Mouse (Mus musculus) liver, embryonic 14.5 days (tissue): ENCODE data around the gene Myrfl. TPM values are rescaled to one million over a fixed set of nuclear protein-coding genes. Genes with fewer than 3 reads are reported as not detected.

Experiments
- ATAC-seq: fragments of 200-750 bp; cut with Nextera tagmentation; 2 replicates; pipeline ENCODE4 v1.8.0; 2017; ENCODE audit warnings: moderate number of reproducible peaks, mild to moderate bottlenecking, moderate library complexity; ENCODE audit not compliant: insufficient read depth
- DNase-seq, 3 experiments: peaks; one replicate each; pipeline ENCODE4 v3.0.0-alpha.2; 2012 to 2013; ENCODE audit warnings: low read depth in 3 of 3, low spot score in 3 of 3
- H3K27ac ChIP-seq: fragments of 300-500 bp; sonication (generic); 2 replicates; pipeline ENCODE4 v1.5.1; 2014; ENCODE audit warnings: moderate library complexity, mild to moderate bottlenecking, control low read depth, inconsistent platforms
- H3K27me3 ChIP-seq: fragments of 300-500 bp; sonication (generic); 2 replicates; pipeline ENCODE4 v1.6.1; 2014; ENCODE audit warnings: mild to moderate bottlenecking, low read length, moderate library complexity; ENCODE audit not compliant: control insufficient read depth, insufficient read depth
- H3K36me3 ChIP-seq: fragments of 300-500 bp; sonication (generic); replicated peaks from 2 replicates; pipeline ENCODE4 v1.6.1; 2014; ENCODE audit warnings: low read depth; ENCODE audit not compliant: control insufficient read depth, insufficient read depth
- H3K4me1 ChIP-seq, 2 experiments: fragments of 200-500 bp in 1 of 2; fragments of 300-500 bp in 1 of 2; sonication (generic) in 1 of 2; replicated peaks; 2 replicates each; pipeline ENCODE4 v1.6.1; 2012 to 2014; ENCODE audit warnings: antibody characterized with exemption in 1 of 2, inconsistent platforms in 1 of 2, low read length in 1 of 2; ENCODE audit not compliant: control insufficient read depth in 2 of 2, insufficient read depth in 2 of 2
- H3K4me2 ChIP-seq: fragments of 300-500 bp; sonication (generic); 2 replicates; pipeline ENCODE4 v1.6.1; 2014; ENCODE audit warnings: low read depth, mild to moderate bottlenecking, control low read depth, moderate library complexity
- H3K4me3 ChIP-seq, 2 experiments: fragments of 200-500 bp in 1 of 2; fragments of 300-500 bp in 1 of 2; sonication (generic) in 1 of 2; 2 replicates each; pipeline ENCODE4 v1.5.1; 2012 to 2014; ENCODE audit warnings: low read depth in 2 of 2, low read length in 2 of 2, mild to moderate bottlenecking in 2 of 2, control low read depth in 1 of 2, inconsistent platforms in 1 of 2, moderate library complexity in 1 of 2; ENCODE audit not compliant: insufficient read depth in 1 of 2
- H3K9ac ChIP-seq: fragments of 300-500 bp; sonication (generic); replicated peaks from 2 replicates; pipeline ENCODE4 v1.6.1; 2014; ENCODE audit warnings: mild to moderate bottlenecking, control low read depth, moderate library complexity
- H3K9me3 ChIP-seq: fragments of 300-500 bp; sonication (generic); 2 replicates; pipeline ENCODE4 v1.6.1; 2016; ENCODE audit warnings: low read length, mixed read lengths; ENCODE audit not compliant: control insufficient read depth
- CTCF ChIP-seq: IDR thresholded peaks from 2 replicates; pipeline ENCODE4 v1.5.1; 2016; ENCODE audit warnings: antibody characterized with exemption, low read depth, control low read depth
- EP300 ChIP-seq: IDR thresholded peaks from 2 replicates; pipeline ENCODE4 v1.6.1; 2016; ENCODE audit warnings: antibody characterized with exemption, low read depth
- WGBS: fragments of 180-500 bp; shearing (Covaris S2); extraction: QIAGEN DNeasy Blood & Tissue Kit; methylation state at CpG from one replicate; pipeline ENCODE4 v1.1.7; 2014; ENCODE audit not compliant: insufficient replicate concordance; 5-methylcytosine and 5-hydroxymethylcytosine counted together
- polyA plus RNA-seq, 2 experiments: library from polyadenylated mRNA; depleted of rRNA in 1 of 2; stranded (reverse) in 1 of 2; unstranded in 1 of 2; fragments of >200 nt; fragmentation: Nextera tagmentation in 1 of 2; extraction: Ambion mirVana in 1 of 2; gene quantifications; 2 replicates each; pipeline versions ENCODE4 v1.2.1 to v1.2.3; 2012 to 2014

Myrfl gene
- polyA plus RNA-seq, 2 experiments: not detected

- no peaks in the 10 kb centered on the region for H3K4me1 ChIP-seq
- no peak overlapping the region for H3K4me3 ChIP-seq
- no peaks in the 10 kb centered on the region for H3K36me3 ChIP-seq
- H3K4me2 ChIP-seq: no peak overlapping the region
- no peak for ATAC-seq
- no peaks in the 10 kb centered on the region for H3K27me3 ChIP-seq
- no peak for DNase-seq
- H3K27ac ChIP-seq: no peak overlapping the region
- WGBS: 54% methylated on average over 4 of the region's 4 CpGs
- H3K9me3 ChIP-seq: no peaks in the 10 kb centered on the region
- H3K9ac ChIP-seq: no peak overlapping the region
- TF ChIP-seq CTCF (no peak), EP300 (no peak)
Observed at GRCm38 (mm10) chr10:116828099-116828498, 68.6 kb downstream of the Myrfl start.

GRCm38 (mm10) chr10:116827306-116827705 is 69.4 kb downstream of the Myrfl start:
- Histone ChIP-seq H3K9ac (no peak overlapping the region), H3K27me3 (no peaks in the 10 kb centered on the region), H3K4me2 (no peak overlapping the region), H3K4me3 (no peak overlapping the region), H3K27ac (no peak overlapping the region), H3K4me1 (no peaks in the 10 kb centered on the region), H3K9me3 (no peaks in the 10 kb centered on the region), H3K36me3 (no peaks in the 10 kb centered on the region)
- ATAC-seq: no peak
- no peak for TF ChIP-seq CTCF
- TF ChIP-seq EP300: no peak
- 56% methylated on average over 11 of the region's 11 CpGs for whole genome bisulfite sequencing
- no peak for DNase-seq

- Histone ChIP-seq H3K36me3 (no peaks in the 10 kb centered on the region), H3K27ac (no peak overlapping the region), H3K4me1 (no peaks in the 10 kb centered on the region), H3K9me3 (no peaks in the 10 kb centered on the region), H3K27me3 (no peaks in the 10 kb centered on the region), H3K4me2 (no peak overlapping the region), H3K9ac (no peak overlapping the region), H3K4me3 (no peak overlapping the region)
- DNase-seq (no peak), ATAC-seq (no peak)
- WGBS: 58% methylated on average over 15 of the region's 15 CpGs
- TF ChIP-seq EP300 (no peak), CTCF (no peak)
Observed at GRCm38 (mm10) chr10:116815311-116816060, 81.2 kb downstream of the Myrfl start.

- no peak overlapping the region for H3K27ac ChIP-seq
- no peak for DNase-seq
- no peak for ATAC-seq
- no peaks in the 10 kb centered on the region for H3K27me3 ChIP-seq
- no peaks in the 10 kb centered on the region for H3K36me3 ChIP-seq
- no peak overlapping the region for H3K4me2 ChIP-seq
- 73% methylated on average over 9 of the region's 9 CpGs for WGBS
- no peaks in the 10 kb centered on the region for H3K4me1 ChIP-seq
- no peak for TF ChIP-seq CTCF
- H3K9ac ChIP-seq: no peak overlapping the region
- no peaks in the 10 kb centered on the region for H3K9me3 ChIP-seq
- H3K4me3 ChIP-seq: no peak overlapping the region
Observed at GRCm38 (mm10) chr10:116813150-116813549, 83.6 kb downstream of the Myrfl start.

- no peaks in the 10 kb centered on the region for H3K9me3 ChIP-seq
- H3K27ac ChIP-seq: no peak overlapping the region
- no peak overlapping the region for H3K4me3 ChIP-seq
- no peaks in the 10 kb centered on the region for H3K36me3 ChIP-seq
- no peak overlapping the region for H3K4me2 ChIP-seq
- H3K4me1 ChIP-seq: no peaks in the 10 kb centered on the region
- ATAC-seq (no peak), DNase-seq (no peak)
- no peak for TF ChIP-seq CTCF
- no peak for TF ChIP-seq EP300
- H3K9ac ChIP-seq: no peak overlapping the region
- no peaks in the 10 kb centered on the region for H3K27me3 ChIP-seq
- 79% methylated on average over 15 of the region's 15 CpGs for WGBS
Observed at GRCm38 (mm10) chr10:116810738-116811137, 86.0 kb downstream of the Myrfl start.
